Mouse (Mus musculus) neural tube, embryonic 14.5 days (tissue): ENCODE measurements around the gene Taar7d. TPM values are rescaled to one million over a fixed set of nuclear protein-coding genes. Genes with fewer than 3 reads are reported as not detected.

ENCODE experiments used
- polyA plus RNA-seq: library from polyadenylated mRNA; unstranded; fragments of >200 nt; fragmentation: Nextera tagmentation; extraction: Ambion mirVana; gene quantifications from 2 replicates; pipeline ENCODE4 v1.2.1, GENCODE M21; 2014

Taar7d gene
- polyA plus RNA-seq, 1 experiment from 2014 or later: not detected

Other genes with a start within 250 kb of the Taar7d start
- 99.8 and 115 TPM in 2 replicates for gene Rps12, start 239.9 kb upstream of the Taar7d start, polyA plus RNA-seq
- 21.5 and 26.8 TPM in 2 replicates for gene Slc18b1, start 230.2 kb upstream of the Taar7d start, polyA plus RNA-seq
- gene Vnn3, start 175.8 kb upstream of the Taar7d start, polyA plus RNA-seq: not detected in 2 replicates
- gene Vnn1, start 132.5 kb upstream of the Taar7d start, polyA plus RNA-seq: 0.21 and 0.29 TPM in 2 replicates
- not detected in 2 replicates for gene Taar1, start 106.9 kb upstream of the Taar7d start, polyA plus RNA-seq
- 0.27 TPM in 1 of 2 replicates, not detected in the other for gene Taar2, start 88.7 kb upstream of the Taar7d start, polyA plus RNA-seq
- not detected in 2 replicates for gene Taar3, start 77.7 kb upstream of the Taar7d start, polyA plus RNA-seq
- not detected in 2 replicates for gene Taar4, start 66.7 kb upstream of the Taar7d start, polyA plus RNA-seq
- gene Taar5, start 56.5 kb upstream of the Taar7d start, polyA plus RNA-seq: 0.27 TPM in 1 of 2 replicates, not detected in the other
- not detected in 2 replicates for gene Taar6, start 41.6 kb upstream of the Taar7d start, polyA plus RNA-seq
- not detected in 2 replicates for gene Taar7a, start 33.7 kb upstream of the Taar7d start, polyA plus RNA-seq
- not detected in 2 replicates for gene Taar7b, start 27.3 kb upstream of the Taar7d start, polyA plus RNA-seq
- not detected in 2 replicates for gene Taar7e, start 10.4 kb downstream of the Taar7d start, polyA plus RNA-seq
- not detected in 2 replicates for gene Taar7f, start 22.3 kb downstream of the Taar7d start, polyA plus RNA-seq
- gene Taar8a, start 49.3 kb downstream of the Taar7d start, polyA plus RNA-seq: not detected in 2 replicates
- not detected in 2 replicates for gene Taar8b, start 65.1 kb downstream of the Taar7d start, polyA plus RNA-seq
- gene Taar8c, start 74.7 kb downstream of the Taar7d start, polyA plus RNA-seq: not detected in 2 replicates
- gene Taar9, start 82.3 kb downstream of the Taar7d start, polyA plus RNA-seq: not detected in 2 replicates
- gene Stx7, start 122.1 kb downstream of the Taar7d start, polyA plus RNA-seq: 310 and 368 TPM in 2 replicates
- gene Moxd1, start 196.3 kb downstream of the Taar7d start, polyA plus RNA-seq: 4.0 and 9.9 TPM in 2 replicates